In genomic region chr13:84953161-84953560, GRCm38 (mm10) we compare ENCODE assay signal across 21 mouse cellular contexts.
"Had no signal": no experiment of that assay in that cellular context is flagged by ENCODE, and none has a peak within 500 bp of the region (broad histone marks: within the 10 kb centered on the region; RNA-seq: fewer than 3 reads in every experiment).

No protein-coding gene starts in this region.

- H3K27ac ChIP-seq: limb, embryonic 12.5 days; limb, embryonic 15.5 days; liver, embryonic 14.5 days; macrophage; midbrain, embryonic 12.5 days; midbrain, embryonic 15.5 days; neural tube, embryonic 12.5 days; neural tube, embryonic 15.5 days; stomach, embryonic 15.5 days had no signal

- H3K4me3 ChIP-seq: limb, embryonic 12.5 days; limb, embryonic 15.5 days; midbrain, embryonic 12.5 days; midbrain, embryonic 15.5 days; neural tube, embryonic 12.5 days; neural tube, embryonic 15.5 days; stomach, embryonic 15.5 days had no signal

- DNase-seq: kidney, adult 18-20 months; kidney, adult 9 months; kidney, postnatal 14 days; kidney, postnatal 4 days; left cerebral cortex, postnatal 4 days; liver, postnatal 0 days; lung, embryonic 14.5 days; right cerebral cortex, adult 18-20 months; right cerebral cortex, postnatal 25 days; spleen, adult 18-20 months; thymus, postnatal 25 days had no signal

- ATAC-seq: liver, postnatal 0 days; lung, postnatal 0 days; midbrain, embryonic 15.5 days had no signal
